Mouse (Mus musculus): ENCODE results near the gene Tinagl1. TPM values are rescaled to one million over a fixed set of nuclear protein-coding genes. Genes with fewer than 3 reads are reported as not detected.

Tinagl1 gene
- total and polyA plus RNA-seq, 2 experiments from 2014 or later, result 7.2 to 15.1 TPM

DNA sequence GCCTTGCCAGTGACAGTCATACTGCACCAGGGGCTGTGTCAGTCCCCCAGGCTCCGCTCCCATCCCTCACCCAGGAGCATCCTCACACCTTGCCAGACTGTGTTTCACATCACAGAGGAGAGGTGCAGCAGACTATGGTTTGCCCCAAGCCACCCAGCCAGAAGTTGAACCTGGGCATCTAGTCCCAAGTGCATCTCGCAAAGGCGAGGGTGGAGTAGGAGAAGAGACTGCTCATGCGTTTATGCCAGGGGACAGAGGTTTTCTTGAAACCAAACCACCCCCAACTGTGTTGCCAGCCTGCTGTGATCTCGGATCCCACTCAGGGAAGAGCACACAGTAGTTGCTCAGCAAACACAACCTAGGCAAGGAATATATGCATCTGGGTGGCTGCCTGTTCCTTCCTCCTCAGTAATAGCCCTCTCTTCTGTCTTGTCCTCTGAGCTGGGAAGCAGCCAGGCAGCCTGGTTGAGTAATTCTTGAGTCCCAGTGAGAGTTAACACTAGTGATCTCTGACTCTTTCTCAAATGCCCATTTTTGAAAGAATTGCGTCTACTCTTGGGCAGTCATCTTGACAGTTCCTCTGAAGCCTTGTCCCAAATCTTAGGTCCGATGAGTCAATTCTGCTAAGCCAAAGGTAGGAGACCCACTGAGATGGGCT, 43.3 kb downstream of the Tinagl1 start:
- Histone ChIP-seq H3K4me2 (ENCODE audit: low read depth, low read length) (no peak overlapping the region), H3K9ac (replicated peaks; ENCODE audit: low read length) (no peak overlapping the region), H3K27me3 (ENCODE audit: insufficient read depth, low read length) (no peaks in the 10 kb centered on the region), H3K36me3 (ENCODE audit: insufficient read depth, low read length) (peaks cover 12% of the 10 kb centered on the region; the same call in 1 of the 2 replicates), H3K4me3 (ENCODE audit: low read length) (no peak overlapping the region), H3K4me1 (ENCODE audit: insufficient read depth, low read length) (no peaks in the 10 kb centered on the region), H3K27ac (no peak overlapping the region), H3K9me3 (ENCODE audit: low read length) (no peaks in the 10 kb centered on the region)
- no peak for TF ChIP-seq CTCF (IDR thresholded peaks at IDR 0.05; ENCODE audit: low read depth)
- 85% methylated on average over 7 of the region's 7 CpGs for WGBS
- DNase-seq (ENCODE audit: low spot score) (no peak), ATAC-seq (no peak)

DNA sequence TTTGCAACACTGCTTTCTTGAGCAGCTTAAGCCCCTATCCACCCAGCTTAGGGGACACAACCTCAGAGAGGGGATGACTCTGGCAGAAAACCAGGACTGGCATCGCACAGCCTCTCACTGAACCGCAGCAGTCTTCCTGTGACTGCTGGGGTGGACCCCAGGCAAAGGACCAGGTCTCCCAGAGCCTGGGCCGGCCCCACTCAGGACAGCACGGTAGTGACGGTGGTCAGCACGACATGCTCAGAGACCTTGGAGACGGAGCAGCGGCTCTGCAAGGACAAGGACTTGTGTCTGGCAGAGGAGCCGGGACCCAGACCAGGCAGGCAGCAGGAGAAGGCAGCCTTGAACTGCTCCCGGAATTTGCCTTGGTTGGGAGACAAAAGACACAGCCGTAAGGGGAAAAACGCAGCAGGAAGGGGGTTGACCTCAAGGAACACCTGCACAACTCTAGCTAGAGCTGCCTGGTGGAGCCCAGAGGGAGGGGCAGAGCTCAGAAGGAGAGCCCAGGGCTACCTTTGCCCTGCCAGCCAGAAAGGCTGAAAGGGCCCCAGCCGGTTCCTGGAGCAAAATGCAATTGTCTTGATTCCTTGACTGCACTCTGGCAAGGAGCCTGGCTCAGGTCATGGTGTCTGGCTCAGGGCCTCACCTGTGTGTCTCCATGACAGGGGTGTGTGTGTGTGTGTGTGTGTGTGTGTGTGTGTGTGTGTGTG, 44.1 kb downstream of the Tinagl1 start:
- Histone ChIP-seq H3K9me3 (ENCODE audit: low read length) (no peaks in the 10 kb centered on the region), H3K27me3 (ENCODE audit: insufficient read depth, low read length) (no peaks in the 10 kb centered on the region), H3K4me3 (ENCODE audit: low read length) (no peak overlapping the region), H3K27ac (no peak overlapping the region), H3K4me1 (ENCODE audit: insufficient read depth, low read length) (no peaks in the 10 kb centered on the region), H3K4me2 (ENCODE audit: low read depth, low read length) (no peak overlapping the region), H3K36me3 (ENCODE audit: insufficient read depth, low read length) (peaks cover 19% of the 10 kb centered on the region; the same call in 1 of the 2 replicates), H3K9ac (replicated peaks; ENCODE audit: low read length) (no peak overlapping the region)
- ATAC-seq (no peak), DNase-seq (ENCODE audit: low spot score) (no peak)
- no peak for TF ChIP-seq CTCF (IDR thresholded peaks at IDR 0.05; ENCODE audit: low read depth)
- 38% methylated on average over 13 of the region's 13 CpGs for WGBS

DNA sequence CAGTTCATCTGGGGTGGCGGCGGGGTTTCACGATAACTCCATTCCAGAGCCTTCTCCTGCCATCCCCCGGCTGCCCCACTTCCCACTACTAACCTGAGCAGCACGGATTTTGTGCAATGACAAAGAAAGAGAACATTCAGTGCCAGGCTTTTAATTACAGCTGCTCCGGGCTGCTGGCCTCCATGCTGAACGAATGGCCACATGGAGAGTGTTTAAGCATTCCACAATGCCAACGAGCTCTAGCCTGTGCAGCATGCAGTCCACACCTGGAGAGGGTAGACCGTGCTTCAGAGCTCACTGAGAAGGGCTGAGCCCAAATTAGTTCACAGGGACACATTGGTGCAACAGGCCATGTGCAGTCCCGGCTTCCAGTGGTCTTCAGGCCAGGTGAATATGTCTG, 44.8 kb downstream of the Tinagl1 start:
- DNase-seq (ENCODE audit: low spot score) (no peak), ATAC-seq (no peak)
- Histone ChIP-seq H3K4me2 (ENCODE audit: low read depth, low read length) (no peak overlapping the region), H3K4me1 (ENCODE audit: insufficient read depth, low read length) (no peaks in the 10 kb centered on the region), H3K4me3 (ENCODE audit: low read length) (no peak overlapping the region), H3K27me3 (ENCODE audit: insufficient read depth, low read length) (no peaks in the 10 kb centered on the region), H3K27ac (no peak overlapping the region), H3K9ac (replicated peaks; ENCODE audit: low read length) (no peak overlapping the region), H3K9me3 (ENCODE audit: low read length) (no peaks in the 10 kb centered on the region), H3K36me3 (ENCODE audit: insufficient read depth, low read length) (peaks cover 26% of the 10 kb centered on the region; the same call in 1 of the 2 replicates)
- WGBS, result 71% methylated on average over 10 of the region's 10 CpGs
- no peak for TF ChIP-seq CTCF (IDR thresholded peaks at IDR 0.05; ENCODE audit: low read depth)

DNA sequence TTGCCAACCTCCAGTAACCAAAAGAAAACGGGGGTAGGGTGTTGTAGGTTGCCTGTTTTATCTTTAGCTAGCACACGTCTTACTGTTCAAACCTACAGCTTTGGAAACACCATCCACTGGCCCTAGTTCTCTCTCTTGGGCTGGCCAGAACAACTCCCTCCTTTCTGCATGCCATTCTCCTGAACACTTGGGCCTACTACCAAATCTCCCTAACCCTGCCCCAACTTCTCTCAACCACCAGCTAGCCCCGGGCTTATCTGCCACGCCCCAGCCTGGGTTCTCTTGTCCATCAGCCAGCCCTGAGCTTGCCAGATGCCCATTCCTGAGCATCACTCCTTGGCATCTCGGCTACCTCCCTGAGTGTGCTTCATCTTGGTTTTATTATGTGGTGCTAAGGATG, 46.0 kb downstream of the Tinagl1 start:
- ATAC-seq, result no peak
- no peaks in the 10 kb centered on the region for H3K27me3 ChIP-seq (ENCODE audit: insufficient read depth, low read length)
- TF ChIP-seq CTCF (IDR thresholded peaks at IDR 0.05; ENCODE audit: low read depth), result no peak
- H3K27ac ChIP-seq, result no peak overlapping the region
- H3K4me2 ChIP-seq (ENCODE audit: low read depth, low read length), result no peak overlapping the region
- H3K4me3 ChIP-seq (ENCODE audit: low read length), result no peak overlapping the region
- no peaks in the 10 kb centered on the region for H3K9me3 ChIP-seq (ENCODE audit: low read length)
- WGBS, result 82% methylated on average over 5 of the region's 5 CpGs
- DNase-seq (ENCODE audit: low spot score), result no peak
- H3K36me3 ChIP-seq (ENCODE audit: insufficient read depth, low read length), result peaks cover 30% of the 10 kb centered on the region; the same call in 1 of the 2 replicates
- H3K4me1 ChIP-seq (ENCODE audit: insufficient read depth, low read length), result no peaks in the 10 kb centered on the region
- no peak overlapping the region for H3K9ac ChIP-seq (replicated peaks; ENCODE audit: low read length)

DNA sequence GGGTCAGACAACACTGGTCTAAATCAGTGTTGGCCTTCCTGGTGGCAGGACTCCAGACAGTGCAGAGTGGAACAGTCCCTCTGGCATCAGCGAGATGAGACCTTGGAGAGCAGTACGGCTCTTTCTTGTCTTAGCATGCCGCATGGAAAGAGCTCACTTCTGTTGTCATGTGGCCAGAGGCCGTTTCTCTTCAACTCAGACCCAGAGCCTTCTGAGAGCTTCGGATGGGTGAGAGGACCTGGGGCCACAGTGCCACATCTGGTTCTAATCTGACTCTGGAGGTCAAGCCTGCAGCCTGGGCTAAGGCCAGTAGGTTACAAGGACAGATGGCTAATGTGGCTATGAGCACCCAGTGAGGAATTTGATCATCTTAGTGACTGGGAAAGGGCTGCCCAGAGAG, 49.0 kb downstream of the Tinagl1 start:
- ATAC-seq, result no peak
- Histone ChIP-seq H3K27me3 (ENCODE audit: insufficient read depth, low read length) (no peaks in the 10 kb centered on the region), H3K27ac (no peak overlapping the region), H3K9me3 (ENCODE audit: low read length) (no peaks in the 10 kb centered on the region), H3K4me2 (ENCODE audit: low read depth, low read length) (no peak overlapping the region), H3K9ac (replicated peaks; ENCODE audit: low read length) (no peak overlapping the region), H3K4me3 (ENCODE audit: low read length) (no peak overlapping the region), H3K4me1 (ENCODE audit: insufficient read depth, low read length) (no peaks in the 10 kb centered on the region), H3K36me3 (ENCODE audit: insufficient read depth, low read length) (peaks cover 30% of the 10 kb centered on the region; the same call in 1 of the 2 replicates)
- DNase-seq (ENCODE audit: low spot score), result no peak
- 86% methylated on average over 5 of the region's 5 CpGs for WGBS
- TF ChIP-seq CTCF (IDR thresholded peaks at IDR 0.05; ENCODE audit: low read depth), result no peak

DNA sequence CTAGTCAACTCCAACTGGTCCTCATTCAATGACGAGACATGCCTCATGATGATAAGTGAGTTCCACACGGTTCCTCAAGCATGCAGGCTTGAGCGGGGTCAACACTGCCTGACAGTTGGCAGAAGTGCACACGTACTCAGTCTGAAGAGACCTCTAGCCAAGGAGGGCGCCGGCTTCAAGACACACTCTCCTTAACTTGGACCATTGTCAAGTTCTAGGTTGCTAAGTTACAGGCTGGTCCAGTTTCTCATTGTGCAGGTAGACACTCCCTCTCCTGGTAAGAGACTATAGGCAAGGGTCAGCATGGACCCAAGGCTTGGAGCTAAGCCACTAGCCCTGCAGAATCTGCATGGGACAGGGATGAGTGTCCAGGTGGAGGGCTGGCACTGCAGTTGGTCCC, 49.8 kb downstream of the Tinagl1 start:
- Histone ChIP-seq H3K27ac (no peak overlapping the region), H3K9ac (replicated peaks; ENCODE audit: low read length) (no peak overlapping the region), H3K9me3 (ENCODE audit: low read length) (no peaks in the 10 kb centered on the region), H3K4me2 (ENCODE audit: low read depth, low read length) (no peak overlapping the region), H3K4me1 (ENCODE audit: insufficient read depth, low read length) (no peaks in the 10 kb centered on the region), H3K36me3 (ENCODE audit: insufficient read depth, low read length) (peaks cover 30% of the 10 kb centered on the region; the same call in 1 of the 2 replicates), H3K27me3 (ENCODE audit: insufficient read depth, low read length) (no peaks in the 10 kb centered on the region), H3K4me3 (ENCODE audit: low read length) (no peak overlapping the region)
- DNase-seq (ENCODE audit: low spot score), result no peak
- no peak for TF ChIP-seq CTCF (IDR thresholded peaks at IDR 0.05; ENCODE audit: low read depth)
- no peak for ATAC-seq
- 85% methylated on average over 6 of the region's 6 CpGs for WGBS

DNA sequence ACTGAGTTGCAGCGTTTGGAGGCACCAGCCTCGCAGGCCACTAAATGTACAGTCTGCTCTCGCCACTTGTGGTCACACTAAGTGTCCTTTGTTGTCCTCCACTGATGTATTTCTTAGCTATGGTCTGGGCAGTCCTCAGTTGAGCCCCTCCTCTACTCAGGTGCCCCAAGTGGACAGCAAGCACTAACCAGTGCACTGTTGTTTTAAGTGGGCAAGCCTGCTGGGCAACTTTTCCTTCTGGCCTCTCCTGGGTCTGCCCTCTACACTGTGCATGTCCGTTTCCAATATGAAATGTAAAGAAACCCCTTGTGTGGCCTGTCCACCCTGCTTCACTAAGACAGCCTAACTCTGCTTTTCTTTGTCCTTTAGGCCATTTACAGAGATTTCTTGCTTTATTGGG, 50.8 kb downstream of the Tinagl1 start:
- Histone ChIP-seq H3K4me1 (ENCODE audit: insufficient read depth, low read length) (no peaks in the 10 kb centered on the region), H3K9me3 (ENCODE audit: low read length) (no peaks in the 10 kb centered on the region), H3K27ac (no peak overlapping the region), H3K27me3 (ENCODE audit: insufficient read depth, low read length) (no peaks in the 10 kb centered on the region), H3K9ac (replicated peaks; ENCODE audit: low read length) (no peak overlapping the region), H3K4me3 (ENCODE audit: low read length) (no peak overlapping the region), H3K36me3 (ENCODE audit: insufficient read depth, low read length) (peaks cover 30% of the 10 kb centered on the region; the same call in 1 of the 2 replicates), H3K4me2 (ENCODE audit: low read depth, low read length) (no peak overlapping the region)
- no peak for TF ChIP-seq CTCF (IDR thresholded peaks at IDR 0.05; ENCODE audit: low read depth)
- DNase-seq (ENCODE audit: low spot score) (no peak), ATAC-seq (no peak)
- 87% methylated on average over 4 of the region's 4 CpGs for WGBS

Measured in hindbrain, postnatal 0 days (tissue).